Mouse (Mus musculus): ENCODE results near the gene Cyfip2. TPM values are rescaled to one million over a fixed set of nuclear protein-coding genes. Genes with fewer than 3 reads are reported as not detected.

The Cyfip2 gene
- polyA plus RNA-seq, 1 experiment from 2014 or later: 83.5 TPM

DNA sequence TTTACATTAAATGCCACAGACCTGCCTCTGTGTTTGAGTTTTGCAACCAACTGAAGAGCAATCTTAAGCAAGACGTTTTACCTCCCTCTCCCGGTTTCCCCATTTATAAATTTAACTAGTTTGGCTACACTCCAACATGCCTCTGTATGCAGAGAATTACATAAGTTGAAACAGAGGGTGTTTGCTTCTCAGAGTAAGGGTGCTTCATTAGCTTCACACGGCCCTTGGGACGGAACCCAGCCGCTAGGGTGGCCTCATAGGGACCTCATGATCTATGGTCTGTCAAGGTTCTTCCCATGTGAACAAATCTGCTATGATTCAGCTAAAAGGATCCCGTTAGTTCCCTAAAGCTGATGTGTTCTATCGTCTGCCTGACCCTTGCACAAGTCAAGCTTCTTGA is 1.9 kb upstream of the Cyfip2 start:
- Histone ChIP-seq H3K27ac (no peak overlapping the region), H3K4me2 (replicated peaks) (no peak overlapping the region), H3K9ac (no peak overlapping the region), H3K27me3 (replicated peaks) (no peaks in the 10 kb centered on the region), H3K9me3 (no peaks in the 10 kb centered on the region), H3K36me3 (no peaks in the 10 kb centered on the region), H3K4me1 (peaks cover 23% of the 10 kb centered on the region), H3K4me3 (no peak overlapping the region)
- WGBS: 80% methylated on average over 7 of the region's 7 CpGs
- ATAC-seq (ENCODE audit: low FRiP score, low read depth): no peak

DNA sequence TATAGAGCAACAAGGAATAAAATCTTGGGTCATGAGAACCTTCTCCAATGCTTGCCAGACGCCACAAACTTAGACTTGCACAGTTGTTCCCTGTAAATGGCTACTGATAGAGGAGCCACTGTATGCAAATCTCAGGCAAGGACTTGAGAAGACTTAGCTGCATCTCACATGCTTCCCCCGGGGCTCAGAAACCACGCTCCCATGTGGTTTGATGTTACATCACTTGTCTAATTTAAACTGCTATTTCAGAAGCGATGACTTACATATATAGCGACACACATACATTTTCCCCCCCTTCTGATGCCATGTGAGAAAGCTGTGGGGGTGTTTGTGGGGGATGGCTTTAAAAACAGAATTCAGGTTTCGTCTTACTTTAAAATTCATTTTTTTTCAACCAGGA is 1.2 kb upstream of the Cyfip2 start:
- Histone ChIP-seq H3K36me3 (no peaks in the 10 kb centered on the region), H3K4me3 (no peak overlapping the region), H3K27ac (no peak overlapping the region), H3K9ac (no peak overlapping the region), H3K4me1 (peaks cover 30% of the 10 kb centered on the region), H3K27me3 (replicated peaks) (no peaks in the 10 kb centered on the region), H3K4me2 (replicated peaks) (no peak overlapping the region), H3K9me3 (no peaks in the 10 kb centered on the region)
- WGBS: 80% methylated on average over 6 of the region's 6 CpGs
- no peak for ATAC-seq (ENCODE audit: low FRiP score, low read depth)

DNA sequence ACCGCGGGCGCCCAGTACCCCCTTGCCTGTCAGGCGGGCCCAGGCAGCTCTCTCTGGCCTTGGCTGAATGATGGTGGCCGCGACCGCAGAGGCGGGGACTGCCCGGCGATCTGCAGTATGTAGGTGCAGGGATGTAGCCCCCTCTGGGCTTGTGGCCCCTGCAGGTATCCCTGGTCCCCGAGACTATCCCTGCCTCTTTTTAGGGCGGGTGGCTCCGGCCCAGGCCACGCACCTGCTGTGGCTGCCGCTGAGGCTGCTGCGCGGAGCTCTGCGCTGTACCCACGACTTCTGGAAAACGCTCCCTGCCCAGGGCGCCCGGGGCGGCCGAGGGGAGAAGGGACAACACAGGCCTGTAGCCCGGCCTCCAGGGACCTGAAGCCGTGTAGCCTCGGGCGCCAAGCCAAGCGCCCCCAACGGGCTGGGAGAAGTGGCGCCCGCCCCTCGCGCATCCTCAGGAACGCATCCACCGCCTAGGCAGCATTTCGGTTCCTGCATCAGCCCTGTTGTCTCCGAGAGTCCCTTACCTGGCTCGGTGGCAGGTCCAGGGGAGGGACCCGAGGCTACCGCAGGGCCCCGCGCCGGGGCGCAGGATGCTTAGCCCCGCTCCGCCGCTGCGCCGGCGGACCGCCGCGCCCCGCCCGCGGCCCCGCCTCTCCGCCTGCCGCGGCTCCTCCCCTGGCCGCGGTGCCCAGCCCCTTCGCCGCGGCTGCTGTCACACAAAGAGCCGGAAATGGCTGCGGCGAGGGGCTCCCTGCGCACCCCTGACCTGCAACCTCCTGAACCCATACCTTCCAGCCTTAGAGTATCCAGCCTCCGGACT is 746 bp downstream of the Cyfip2 start:
- Histone ChIP-seq H3K36me3 (no peaks in the 10 kb centered on the region; the same call in 1 of the 2 replicates), H3K4me2 (replicated peaks) (peak overlapping the region; percentile 92), H3K9ac (peak overlapping the region; percentile 92), H3K27ac (peak overlapping the region; percentile 76), H3K9me3 (no peaks in the 10 kb centered on the region), H3K27me3 (replicated peaks) (no peaks in the 10 kb centered on the region), H3K4me3 (peak overlapping the region; percentile 84), H3K4me1 (peaks cover 32% of the 10 kb centered on the region)
- under 1% methylated on average over 70 of the region's 71 CpGs for WGBS
- peak; percentile 85 for ATAC-seq (ENCODE audit: low FRiP score, low read depth)

DNA sequence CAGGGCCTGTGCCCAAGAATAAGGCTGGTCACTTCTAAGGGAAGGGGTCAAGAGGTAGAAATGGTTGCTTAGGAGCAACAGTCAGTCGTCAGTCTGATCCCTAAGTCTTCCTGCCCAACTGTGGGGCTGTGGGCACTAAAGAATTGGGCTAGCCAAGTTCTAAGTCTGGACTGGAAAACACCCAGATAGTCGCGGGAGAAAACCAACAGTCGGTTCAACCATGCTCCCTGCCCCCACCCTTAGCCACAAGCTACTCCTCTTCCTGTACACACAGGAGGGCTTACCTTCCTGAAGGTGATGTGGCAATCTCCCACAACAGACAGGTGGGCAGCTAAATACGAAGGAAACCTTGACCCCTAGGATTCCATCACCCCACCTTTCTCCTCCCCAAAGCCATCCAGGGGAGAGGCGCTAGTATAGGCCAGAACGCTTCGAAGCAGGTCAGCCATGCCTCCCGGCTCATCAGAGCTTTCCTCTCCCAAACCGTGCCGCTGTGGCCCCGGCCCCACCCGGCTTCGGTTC is 1.4 kb downstream of the Cyfip2 start:
- Histone ChIP-seq H3K9ac (peak overlapping the region; percentile 92), H3K27me3 (replicated peaks) (no peaks in the 10 kb centered on the region), H3K4me3 (peak overlapping the region; percentile 84), H3K9me3 (no peaks in the 10 kb centered on the region), H3K4me1 (peaks cover 32% of the 10 kb centered on the region), H3K36me3 (no peaks in the 10 kb centered on the region; the same call in 1 of the 2 replicates), H3K27ac (peak overlapping the region; percentile 76), H3K4me2 (replicated peaks) (peak overlapping the region; percentile 92)
- WGBS: 8% methylated on average over 14 of the region's 14 CpGs
- peak; percentile 2; the same call in 1 of the 2 replicates for ATAC-seq (ENCODE audit: low FRiP score, low read depth)

DNA sequence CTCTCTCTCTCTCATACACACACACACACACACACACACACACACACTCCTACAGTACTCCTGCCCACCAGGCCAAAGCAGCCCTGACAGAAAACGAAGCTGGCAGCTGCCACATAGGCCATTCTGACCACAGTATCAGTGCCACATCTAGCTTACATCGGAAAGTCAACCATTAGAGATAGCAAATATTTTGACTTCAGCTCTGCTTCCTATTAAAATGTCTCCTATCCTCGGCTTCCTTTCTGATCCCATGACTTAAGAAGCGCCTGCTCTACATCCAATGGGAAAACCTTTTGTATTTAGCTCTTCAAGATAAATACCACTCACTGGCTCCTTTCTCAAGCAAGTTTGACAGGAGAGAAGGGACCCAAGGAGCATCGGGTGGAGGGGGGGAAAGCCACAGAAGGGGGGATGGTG is 2.0 kb downstream of the Cyfip2 start:
- 66% methylated on average over 5 of the region's 5 CpGs for WGBS
- peak overlapping the region; percentile 92 for H3K4me2 ChIP-seq (replicated peaks)
- peak overlapping the region; percentile 42 for H3K27ac ChIP-seq
- no peaks in the 10 kb centered on the region; the same call in 1 of the 2 replicates for H3K36me3 ChIP-seq
- H3K9me3 ChIP-seq: no peaks in the 10 kb centered on the region
- peak; percentile 15 for ATAC-seq (ENCODE audit: low FRiP score, low read depth)
- H3K9ac ChIP-seq: peak overlapping the region; percentile 92
- peak overlapping the region; percentile 84 for H3K4me3 ChIP-seq
- peaks cover 35% of the 10 kb centered on the region for H3K4me1 ChIP-seq
- H3K27me3 ChIP-seq (replicated peaks): no peaks in the 10 kb centered on the region

DNA sequence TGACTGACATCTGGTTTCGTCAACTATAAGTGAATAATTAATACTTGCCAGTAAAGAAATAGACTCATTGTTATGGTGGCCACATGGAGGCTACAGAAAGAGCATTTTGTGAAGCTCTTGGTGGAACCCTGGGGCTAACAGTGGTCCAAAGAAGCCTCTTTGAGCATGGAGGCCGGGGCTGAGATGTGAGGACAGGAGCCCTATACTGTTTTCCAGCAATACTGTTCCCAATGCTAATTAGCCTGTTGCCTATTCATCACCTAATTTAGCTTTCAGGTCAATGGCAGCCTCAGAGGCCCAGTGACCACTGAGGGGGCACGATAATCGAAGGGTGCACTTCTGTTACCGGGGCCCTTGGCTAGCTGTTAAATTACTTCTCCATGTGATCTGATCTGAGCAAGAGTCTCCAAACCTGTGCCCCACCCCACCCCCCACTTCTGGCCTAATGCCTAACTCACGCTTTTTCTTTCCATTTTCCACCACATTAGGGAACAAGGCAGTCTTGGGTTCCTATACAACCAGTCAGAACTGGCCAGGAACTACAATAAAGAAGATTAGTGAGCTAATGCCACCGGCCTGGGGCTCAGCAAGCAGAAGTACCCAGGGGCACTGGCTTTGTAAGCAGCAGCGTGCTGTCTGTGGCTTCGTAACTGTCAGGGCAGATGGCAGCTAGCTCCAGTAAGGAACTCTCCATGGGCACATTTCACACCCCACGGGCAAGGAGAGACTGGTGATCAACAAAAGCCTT is 2.7 kb downstream of the Cyfip2 start:
- H3K27ac ChIP-seq: peak overlapping the region; percentile 42
- 25% methylated on average over 10 of the region's 10 CpGs for WGBS
- peaks cover 42% of the 10 kb centered on the region for H3K4me1 ChIP-seq
- H3K4me3 ChIP-seq: peak overlapping the region; percentile 84
- no peaks in the 10 kb centered on the region; the same call in 1 of the 2 replicates for H3K36me3 ChIP-seq
- H3K9ac ChIP-seq: peak overlapping the region; percentile 92
- peak overlapping the region; percentile 92 for H3K4me2 ChIP-seq (replicated peaks)
- no peaks in the 10 kb centered on the region for H3K27me3 ChIP-seq (replicated peaks)
- peak; percentile 48 for ATAC-seq (ENCODE audit: low FRiP score, low read depth)
- H3K9me3 ChIP-seq: no peaks in the 10 kb centered on the region

DNA sequence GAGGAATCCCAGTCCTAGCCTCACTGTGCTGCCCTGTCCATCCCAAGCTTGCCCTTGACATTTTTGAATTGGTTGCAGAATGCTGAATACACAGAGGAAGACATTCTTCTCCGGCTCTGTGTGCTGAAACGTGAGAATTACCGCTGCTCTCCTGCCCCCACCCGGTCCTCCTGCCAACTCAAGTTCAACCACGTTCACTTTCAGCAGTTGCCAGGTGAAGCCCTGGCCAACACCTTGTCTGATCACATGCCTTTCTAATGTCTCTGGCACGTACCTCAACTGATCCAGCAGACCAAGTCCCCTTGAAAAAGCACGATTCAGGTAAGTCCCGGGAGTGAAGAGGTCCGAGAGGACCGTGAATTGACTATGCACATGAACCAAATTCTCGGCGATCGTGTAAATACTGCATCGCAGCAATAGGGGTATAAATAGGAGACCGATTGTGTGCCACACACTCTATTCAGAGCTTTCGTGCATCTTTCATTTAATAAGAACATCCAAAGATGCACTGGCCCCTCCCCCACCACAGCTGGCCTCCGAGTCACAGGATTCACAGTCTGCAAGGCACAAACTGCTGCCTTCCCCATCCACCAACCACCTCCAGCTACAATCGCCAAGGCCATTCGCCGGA is 3.4 kb downstream of the Cyfip2 start:
- WGBS: 80% methylated on average over 20 of the region's 20 CpGs
- Histone ChIP-seq H3K4me3 (peak overlapping the region; percentile 20), H3K4me2 (replicated peaks) (peak overlapping the region; percentile 92), H3K4me1 (peaks cover 43% of the 10 kb centered on the region), H3K9ac (peak overlapping the region; percentile 92; the same call in 1 of the 2 replicates), H3K27ac (peak overlapping the region; percentile 42; the same call in 1 of the 2 replicates), H3K36me3 (no peaks in the 10 kb centered on the region; the same call in 1 of the 2 replicates), H3K27me3 (replicated peaks) (no peaks in the 10 kb centered on the region), H3K9me3 (no peaks in the 10 kb centered on the region)
- ATAC-seq (ENCODE audit: low FRiP score, low read depth): no peak

DNA sequence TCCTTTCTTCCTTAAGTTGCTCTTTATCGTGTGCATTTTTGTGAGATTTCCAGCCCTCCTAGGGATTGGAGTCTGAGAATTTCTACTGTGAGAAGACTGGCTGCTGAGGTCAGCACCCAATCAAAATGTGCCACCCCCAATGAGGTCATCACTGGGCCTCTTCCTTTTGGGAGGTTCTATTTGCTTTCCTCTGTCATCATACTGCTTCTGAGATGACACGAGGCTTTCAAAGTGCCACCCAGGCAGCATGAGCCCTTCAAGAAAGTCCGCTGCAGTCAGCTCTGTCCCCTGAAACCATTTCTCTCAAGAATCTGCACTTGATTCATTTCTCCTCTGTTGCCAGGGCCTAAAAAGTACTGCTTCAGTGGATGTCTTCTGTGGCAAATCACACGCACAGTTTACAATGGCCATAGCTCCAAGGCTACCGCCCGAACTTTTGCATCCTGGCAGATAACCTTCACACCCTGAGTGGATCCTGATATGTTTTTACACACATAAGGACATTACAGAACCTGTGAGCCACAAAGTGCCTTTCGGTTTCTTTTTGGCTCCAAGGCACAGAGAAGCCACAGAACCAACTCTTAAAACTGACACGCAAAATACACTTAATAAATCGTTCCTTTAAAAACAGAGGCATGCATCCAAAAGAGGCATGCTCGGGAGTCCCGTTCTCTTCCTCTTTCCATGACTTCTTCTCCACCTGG is 4.2 kb downstream of the Cyfip2 start:
- no peak for ATAC-seq (ENCODE audit: low FRiP score, low read depth)
- Histone ChIP-seq H3K9me3 (no peaks in the 10 kb centered on the region), H3K27me3 (replicated peaks) (no peaks in the 10 kb centered on the region), H3K4me2 (replicated peaks) (peak overlapping the region; percentile 92; the same call in 1 of the 2 replicates), H3K36me3 (no peaks in the 10 kb centered on the region; the same call in 1 of the 2 replicates), H3K27ac (no peak overlapping the region), H3K9ac (no peak overlapping the region), H3K4me3 (no peak overlapping the region), H3K4me1 (peaks cover 43% of the 10 kb centered on the region)
- 90% methylated on average over 11 of the region's 11 CpGs for WGBS

DNA sequence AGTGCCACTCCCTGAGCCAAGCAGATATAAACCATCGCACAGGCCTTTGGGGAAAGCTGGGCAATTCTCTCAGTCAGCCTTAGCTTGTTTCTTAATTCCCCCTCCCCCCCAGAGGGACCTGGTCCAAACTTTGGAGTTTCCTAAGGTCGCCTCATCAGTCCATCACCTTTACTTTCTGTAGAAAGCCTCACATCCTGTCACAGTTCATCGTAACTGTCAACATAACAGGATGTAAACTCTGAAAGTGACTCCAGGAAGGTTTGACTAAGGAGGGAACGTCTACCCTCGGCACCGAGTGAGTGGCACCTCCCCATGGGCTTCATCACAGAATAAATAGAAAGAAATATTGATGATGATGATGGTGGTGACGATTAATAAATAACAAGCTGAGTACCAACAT is 4.9 kb downstream of the Cyfip2 start:
- Histone ChIP-seq H3K27me3 (replicated peaks) (no peaks in the 10 kb centered on the region), H3K4me2 (replicated peaks) (no peak overlapping the region), H3K27ac (no peak overlapping the region), H3K36me3 (no peaks in the 10 kb centered on the region; the same call in 1 of the 2 replicates), H3K9me3 (no peaks in the 10 kb centered on the region), H3K9ac (no peak overlapping the region), H3K4me3 (no peak overlapping the region), H3K4me1 (peaks cover 43% of the 10 kb centered on the region)
- no peak for ATAC-seq (ENCODE audit: low FRiP score, low read depth)
- WGBS: 95% methylated on average over 7 of the region's 7 CpGs

DNA sequence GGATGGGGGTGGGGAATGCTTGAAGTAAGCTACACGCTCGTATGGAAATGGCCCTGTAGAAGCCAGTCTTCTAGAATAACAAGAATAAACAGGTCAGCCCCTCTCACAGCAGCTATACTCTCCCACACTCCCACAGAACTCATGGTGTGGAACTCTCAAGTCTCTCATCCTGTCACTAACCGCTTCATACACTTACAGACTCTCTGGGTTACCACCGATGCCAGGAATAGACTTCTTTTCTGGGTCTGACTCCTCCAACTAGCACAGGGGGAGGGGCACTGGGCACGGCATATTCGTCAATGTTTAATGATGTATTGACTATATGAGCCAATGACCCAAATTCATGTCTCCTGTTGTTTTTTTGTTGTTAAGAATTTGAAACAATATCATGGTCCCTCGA is 5.9 kb downstream of the Cyfip2 start:
- Histone ChIP-seq H3K4me1 (peaks cover 43% of the 10 kb centered on the region), H3K9ac (no peak overlapping the region), H3K4me3 (no peak overlapping the region), H3K27ac (no peak overlapping the region), H3K9me3 (no peaks in the 10 kb centered on the region), H3K27me3 (replicated peaks) (no peaks in the 10 kb centered on the region), H3K36me3 (no peaks in the 10 kb centered on the region; the same call in 1 of the 2 replicates), H3K4me2 (replicated peaks) (no peak overlapping the region)
- no peak for ATAC-seq (ENCODE audit: low FRiP score, low read depth)
- WGBS: 90% methylated on average over 7 of the region's 7 CpGs

DNA sequence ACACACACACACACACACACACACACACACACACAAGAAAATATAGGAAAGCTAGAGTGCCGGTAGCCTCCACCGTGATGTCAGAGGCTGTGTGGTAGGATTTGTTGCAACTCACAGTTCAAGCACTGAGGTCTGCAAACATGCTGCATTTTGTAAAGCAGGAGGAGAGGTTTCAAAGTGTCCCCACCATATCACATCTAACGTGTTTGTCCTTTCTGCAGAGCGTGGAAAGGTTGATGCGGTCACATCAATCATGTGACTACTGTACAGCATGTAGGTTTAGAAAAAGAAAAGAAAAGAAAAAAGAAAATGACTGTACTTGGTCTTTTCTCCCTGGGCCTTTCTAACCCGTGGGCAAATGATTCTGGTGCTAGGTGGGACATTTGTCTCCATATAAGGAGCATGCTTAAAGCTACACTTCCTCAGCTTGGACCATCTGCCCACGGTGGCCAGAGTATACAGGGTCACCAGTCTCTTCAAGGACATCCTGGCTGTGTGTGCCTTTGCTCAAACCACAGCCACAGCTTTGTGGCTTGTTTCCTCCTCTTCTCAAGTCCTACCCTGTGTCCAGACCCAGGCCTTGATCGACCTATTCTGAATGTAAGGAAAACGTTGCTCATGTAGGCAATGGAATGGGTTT is 6.7 kb downstream of the Cyfip2 start:
- Histone ChIP-seq H3K27me3 (replicated peaks) (no peaks in the 10 kb centered on the region), H3K9ac (no peak overlapping the region), H3K4me3 (no peak overlapping the region), H3K4me1 (peaks cover 35% of the 10 kb centered on the region), H3K9me3 (no peaks in the 10 kb centered on the region), H3K36me3 (no peaks in the 10 kb centered on the region; the same call in 1 of the 2 replicates), H3K27ac (no peak overlapping the region), H3K4me2 (replicated peaks) (no peak overlapping the region)
- ATAC-seq (ENCODE audit: low FRiP score, low read depth): no peak
- 83% methylated on average over 9 of the region's 9 CpGs for WGBS

Data from neural tube, embryonic 12.5 days (tissue).